Mouse (Mus musculus): ENCODE data around the gene Fbln2. TPM values are rescaled to one million over a fixed set of nuclear protein-coding genes. Genes with fewer than 3 reads are reported as not detected.

The Fbln2 gene
- polyA plus RNA-seq, 1 experiment = 70.4 TPM

- TF ChIP-seq POLR2A (IDR thresholded peaks at IDR 0.05; ENCODE audit: control insufficient read depth, extremely low read depth, insufficient read depth, low read length, poor library complexity) = no peak
- no peak for TF ChIP-seq CTCF (IDR thresholded peaks at IDR 0.05; ENCODE audit: borderline replicate concordance, control insufficient read depth, extremely low read depth, insufficient read depth, low read length, poor library complexity)
- Histone ChIP-seq H3K27me3 (ENCODE audit: control insufficient read depth, insufficient read depth, low read length) (no peaks in the 10 kb centered on the region), H3K4me1 (replicated peaks; ENCODE audit: control insufficient read depth, insufficient read depth, low read length) (no peaks in the 10 kb centered on the region), H3K27ac (ENCODE audit: control insufficient read depth, insufficient read depth, low read length) (no peak overlapping the region), H3K4me3 (ENCODE audit: control insufficient read depth, insufficient read depth, low read length) (no peak overlapping the region), H3K36me3 (ENCODE audit: control insufficient read depth, insufficient read depth, low read length) (no peaks in the 10 kb centered on the region)
- no peak for DNase-seq
- WGBS = 15% methylated on average over 1 of the region's 1 CpGs
These were observed 29.2 kb upstream of the Fbln2 start for GRCm38 (mm10) chr6:91183041-91183440.

GRCm38 (mm10) chr6:91183980-91184379 lies 28.3 kb upstream of the Fbln2 start:
- H3K4me3 ChIP-seq (ENCODE audit: control insufficient read depth, insufficient read depth, low read length) = no peak overlapping the region
- 89% methylated on average over 2 of the region's 2 CpGs for WGBS
- H3K4me1 ChIP-seq (replicated peaks; ENCODE audit: control insufficient read depth, insufficient read depth, low read length) = no peaks in the 10 kb centered on the region
- no peaks in the 10 kb centered on the region for H3K36me3 ChIP-seq (ENCODE audit: control insufficient read depth, insufficient read depth, low read length)
- no peak overlapping the region for H3K27ac ChIP-seq (ENCODE audit: control insufficient read depth, insufficient read depth, low read length)
- TF ChIP-seq POLR2A (IDR thresholded peaks at IDR 0.05; ENCODE audit: control insufficient read depth, extremely low read depth, insufficient read depth, low read length, poor library complexity) = no peak
- TF ChIP-seq CTCF (IDR thresholded peaks at IDR 0.05; ENCODE audit: borderline replicate concordance, control insufficient read depth, extremely low read depth, insufficient read depth, low read length, poor library complexity) = no peak
- no peaks in the 10 kb centered on the region for H3K27me3 ChIP-seq (ENCODE audit: control insufficient read depth, insufficient read depth, low read length)
- DNase-seq = no peak

GRCm38 (mm10) chr6:91184776-91185175 lies 27.5 kb upstream of the Fbln2 start:
- Histone ChIP-seq H3K4me1 (replicated peaks; ENCODE audit: control insufficient read depth, insufficient read depth, low read length) (no peaks in the 10 kb centered on the region), H3K36me3 (ENCODE audit: control insufficient read depth, insufficient read depth, low read length) (no peaks in the 10 kb centered on the region), H3K4me3 (ENCODE audit: control insufficient read depth, insufficient read depth, low read length) (no peak overlapping the region), H3K27ac (ENCODE audit: control insufficient read depth, insufficient read depth, low read length) (no peak overlapping the region), H3K27me3 (ENCODE audit: control insufficient read depth, insufficient read depth, low read length) (no peaks in the 10 kb centered on the region)
- 74% methylated on average over 3 of the region's 3 CpGs for WGBS
- TF ChIP-seq POLR2A (IDR thresholded peaks at IDR 0.05; ENCODE audit: control insufficient read depth, extremely low read depth, insufficient read depth, low read length, poor library complexity) (no peak), CTCF (IDR thresholded peaks at IDR 0.05; ENCODE audit: borderline replicate concordance, control insufficient read depth, extremely low read depth, insufficient read depth, low read length, poor library complexity) (no peak)
- DNase-seq = no peak

- H3K36me3 ChIP-seq (ENCODE audit: control insufficient read depth, insufficient read depth, low read length) = no peaks in the 10 kb centered on the region
- no peaks in the 10 kb centered on the region for H3K4me1 ChIP-seq (replicated peaks; ENCODE audit: control insufficient read depth, insufficient read depth, low read length)
- H3K4me3 ChIP-seq (ENCODE audit: control insufficient read depth, insufficient read depth, low read length) = no peak overlapping the region
- H3K27ac ChIP-seq (ENCODE audit: control insufficient read depth, insufficient read depth, low read length) = no peak overlapping the region
- H3K27me3 ChIP-seq (ENCODE audit: control insufficient read depth, insufficient read depth, low read length) = no peaks in the 10 kb centered on the region
- no peak for DNase-seq
- WGBS = 92% methylated on average over 5 of the region's 5 CpGs
- TF ChIP-seq POLR2A (IDR thresholded peaks at IDR 0.05; ENCODE audit: control insufficient read depth, extremely low read depth, insufficient read depth, low read length, poor library complexity) = no peak
- TF ChIP-seq CTCF (IDR thresholded peaks at IDR 0.05; ENCODE audit: borderline replicate concordance, control insufficient read depth, extremely low read depth, insufficient read depth, low read length, poor library complexity) = no peak
These were observed 26.8 kb upstream of the Fbln2 start for GRCm38 (mm10) chr6:91185502-91185901.

- WGBS = 61% methylated on average over 4 of the region's 4 CpGs
- Histone ChIP-seq H3K4me3 (ENCODE audit: control insufficient read depth, insufficient read depth, low read length) (no peak overlapping the region), H3K27ac (ENCODE audit: control insufficient read depth, insufficient read depth, low read length) (no peak overlapping the region), H3K4me1 (replicated peaks; ENCODE audit: control insufficient read depth, insufficient read depth, low read length) (no peaks in the 10 kb centered on the region), H3K36me3 (ENCODE audit: control insufficient read depth, insufficient read depth, low read length) (no peaks in the 10 kb centered on the region), H3K27me3 (ENCODE audit: control insufficient read depth, insufficient read depth, low read length) (no peaks in the 10 kb centered on the region)
- TF ChIP-seq CTCF (IDR thresholded peaks at IDR 0.05; ENCODE audit: borderline replicate concordance, control insufficient read depth, extremely low read depth, insufficient read depth, low read length, poor library complexity) (peak; percentile 86), POLR2A (IDR thresholded peaks at IDR 0.05; ENCODE audit: control insufficient read depth, extremely low read depth, insufficient read depth, low read length, poor library complexity) (no peak)
- peak; percentile 44 for DNase-seq
These were observed 25.9 kb upstream of the Fbln2 start for GRCm38 (mm10) chr6:91186161-91186931.

GRCm38 (mm10) chr6:91186934-91187333 lies 25.3 kb upstream of the Fbln2 start:
- Histone ChIP-seq H3K27ac (ENCODE audit: control insufficient read depth, insufficient read depth, low read length) (no peak overlapping the region), H3K27me3 (ENCODE audit: control insufficient read depth, insufficient read depth, low read length) (no peaks in the 10 kb centered on the region), H3K36me3 (ENCODE audit: control insufficient read depth, insufficient read depth, low read length) (no peaks in the 10 kb centered on the region), H3K4me1 (replicated peaks; ENCODE audit: control insufficient read depth, insufficient read depth, low read length) (no peaks in the 10 kb centered on the region), H3K4me3 (ENCODE audit: control insufficient read depth, insufficient read depth, low read length) (no peak overlapping the region)
- WGBS = 86% methylated on average over 6 of the region's 6 CpGs
- DNase-seq = no peak
- TF ChIP-seq POLR2A (IDR thresholded peaks at IDR 0.05; ENCODE audit: control insufficient read depth, extremely low read depth, insufficient read depth, low read length, poor library complexity) = no peak
- no peak for TF ChIP-seq CTCF (IDR thresholded peaks at IDR 0.05; ENCODE audit: borderline replicate concordance, control insufficient read depth, extremely low read depth, insufficient read depth, low read length, poor library complexity)

Data from thymus, adult 2 months (tissue).